Mouse (Mus musculus) bone marrow, adult 2 months (tissue): ENCODE results near the gene Cdc42ep1.

Experiments
- CTCF ChIP-seq: fragments of 200-500 bp; IDR thresholded peaks from 2 replicates; pipeline ENCODE4 v1.5.1; 2011; ENCODE audit warnings: low read length, control low read depth; ENCODE audit not compliant: control insufficient read depth, insufficient read depth
- POLR2A ChIP-seq: fragments of 200-500 bp; IDR thresholded peaks from 2 replicates; pipeline ENCODE4 v1.6.1; 2011; ENCODE audit warnings: low read depth, mild to moderate bottlenecking, control low read depth, low read length, borderline replicate concordance; ENCODE audit not compliant: control insufficient read depth

- TF ChIP-seq CTCF = no peak
- TF ChIP-seq POLR2A = no peak
These were observed 14.6 kb downstream of the Cdc42ep1 start for GRCm38 (mm10) chr15:78857009-78857408.
